Mouse (Mus musculus): ENCODE data around the gene 2410131K14Rik. TPM values are rescaled to one million over a fixed set of nuclear protein-coding genes. Genes with fewer than 3 reads are reported as not detected.

2410131K14Rik gene
- polyA plus RNA-seq, 1 experiment, result 10.8 TPM

- WGBS, result 79% methylated on average over 6 of the region's 6 CpGs
Observed at GRCm38 (mm10) chr5:118259636-118260035, 14.6 kb downstream of the 2410131K14Rik start.

GRCm38 (mm10) chr5:118260055-118260454 lies 15.0 kb downstream of the 2410131K14Rik start:
- H3K4me1 ChIP-seq (replicated peaks; ENCODE audit: control insufficient read depth, insufficient read depth, low read length), result no peaks in the 10 kb centered on the region
- no peak overlapping the region for H3K27ac ChIP-seq (ENCODE audit: control insufficient read depth, insufficient read depth, low read length)
- no peaks in the 10 kb centered on the region for H3K27me3 ChIP-seq (ENCODE audit: control insufficient read depth, insufficient read depth, low read length)
- 66% methylated on average over 10 of the region's 10 CpGs for WGBS
- TF ChIP-seq CTCF (IDR thresholded peaks at IDR 0.05; ENCODE audit: borderline replicate concordance, control insufficient read depth, extremely low read depth, insufficient read depth, low read length, poor library complexity) (no peak), POLR2A (IDR thresholded peaks at IDR 0.05; ENCODE audit: control insufficient read depth, extremely low read depth, insufficient read depth, low read length, poor library complexity) (no peak)
- no peak overlapping the region for H3K4me3 ChIP-seq (ENCODE audit: control insufficient read depth, insufficient read depth, low read length)
- no peak for DNase-seq
- H3K36me3 ChIP-seq (ENCODE audit: control insufficient read depth, insufficient read depth, low read length), result peaks cover 17% of the 10 kb centered on the region

More at GRCm38 (mm10) chr5:118259636-118260035, 14.6 kb downstream of the 2410131K14Rik start:
- Histone ChIP-seq H3K4me1 (replicated peaks; ENCODE audit: control insufficient read depth, insufficient read depth, low read length) (no peaks in the 10 kb centered on the region), H3K27ac (ENCODE audit: control insufficient read depth, insufficient read depth, low read length) (no peak overlapping the region), H3K4me3 (ENCODE audit: control insufficient read depth, insufficient read depth, low read length) (no peak overlapping the region), H3K36me3 (ENCODE audit: control insufficient read depth, insufficient read depth, low read length) (peaks cover 17% of the 10 kb centered on the region), H3K27me3 (ENCODE audit: control insufficient read depth, insufficient read depth, low read length) (no peaks in the 10 kb centered on the region)
- no peak for DNase-seq
- TF ChIP-seq CTCF (IDR thresholded peaks at IDR 0.05; ENCODE audit: borderline replicate concordance, control insufficient read depth, extremely low read depth, insufficient read depth, low read length, poor library complexity) (no peak), POLR2A (IDR thresholded peaks at IDR 0.05; ENCODE audit: control insufficient read depth, extremely low read depth, insufficient read depth, low read length, poor library complexity) (no peak)

- DNase-seq, result no peak
- Histone ChIP-seq H3K36me3 (ENCODE audit: control insufficient read depth, insufficient read depth, low read length) (peaks cover 17% of the 10 kb centered on the region), H3K27me3 (ENCODE audit: control insufficient read depth, insufficient read depth, low read length) (no peaks in the 10 kb centered on the region), H3K4me3 (ENCODE audit: control insufficient read depth, insufficient read depth, low read length) (no peak overlapping the region), H3K4me1 (replicated peaks; ENCODE audit: control insufficient read depth, insufficient read depth, low read length) (no peaks in the 10 kb centered on the region), H3K27ac (ENCODE audit: control insufficient read depth, insufficient read depth, low read length) (no peak overlapping the region)
- WGBS, result 98% methylated on average over 11 of the region's 11 CpGs
- no peak for TF ChIP-seq POLR2A (IDR thresholded peaks at IDR 0.05; ENCODE audit: control insufficient read depth, extremely low read depth, insufficient read depth, low read length, poor library complexity)
- TF ChIP-seq CTCF (IDR thresholded peaks at IDR 0.05; ENCODE audit: borderline replicate concordance, control insufficient read depth, extremely low read depth, insufficient read depth, low read length, poor library complexity), result no peak
Observed at GRCm38 (mm10) chr5:118260642-118261041, 15.6 kb downstream of the 2410131K14Rik start.

- H3K27ac ChIP-seq (ENCODE audit: control insufficient read depth, insufficient read depth, low read length), result no peak overlapping the region
- DNase-seq, result no peak
- no peak overlapping the region for H3K4me3 ChIP-seq (ENCODE audit: control insufficient read depth, insufficient read depth, low read length)
- TF ChIP-seq POLR2A (IDR thresholded peaks at IDR 0.05; ENCODE audit: control insufficient read depth, extremely low read depth, insufficient read depth, low read length, poor library complexity) (no peak), CTCF (IDR thresholded peaks at IDR 0.05; ENCODE audit: borderline replicate concordance, control insufficient read depth, extremely low read depth, insufficient read depth, low read length, poor library complexity) (no peak)
- H3K4me1 ChIP-seq (replicated peaks; ENCODE audit: control insufficient read depth, insufficient read depth, low read length), result no peaks in the 10 kb centered on the region
- WGBS, result 95% methylated on average over 9 of the region's 9 CpGs
- H3K36me3 ChIP-seq (ENCODE audit: control insufficient read depth, insufficient read depth, low read length), result peaks cover 17% of the 10 kb centered on the region
- no peaks in the 10 kb centered on the region for H3K27me3 ChIP-seq (ENCODE audit: control insufficient read depth, insufficient read depth, low read length)
Observed at GRCm38 (mm10) chr5:118261181-118261580, 16.2 kb downstream of the 2410131K14Rik start.

- no peak overlapping the region for H3K4me3 ChIP-seq (ENCODE audit: control insufficient read depth, insufficient read depth, low read length)
- H3K27ac ChIP-seq (ENCODE audit: control insufficient read depth, insufficient read depth, low read length), result no peak overlapping the region
- H3K27me3 ChIP-seq (ENCODE audit: control insufficient read depth, insufficient read depth, low read length), result no peaks in the 10 kb centered on the region
- 96% methylated on average over 8 of the region's 8 CpGs for WGBS
- peaks cover 11% of the 10 kb centered on the region; the same call in 1 of the 2 replicates for H3K36me3 ChIP-seq (ENCODE audit: control insufficient read depth, insufficient read depth, low read length)
- DNase-seq, result no peak
- H3K4me1 ChIP-seq (replicated peaks; ENCODE audit: control insufficient read depth, insufficient read depth, low read length), result no peaks in the 10 kb centered on the region
- TF ChIP-seq CTCF (IDR thresholded peaks at IDR 0.05; ENCODE audit: borderline replicate concordance, control insufficient read depth, extremely low read depth, insufficient read depth, low read length, poor library complexity) (no peak), POLR2A (IDR thresholded peaks at IDR 0.05; ENCODE audit: control insufficient read depth, extremely low read depth, insufficient read depth, low read length, poor library complexity) (no peak)
Observed at GRCm38 (mm10) chr5:118262418-118262817, 17.4 kb downstream of the 2410131K14Rik start.

- Histone ChIP-seq H3K27me3 (ENCODE audit: control insufficient read depth, insufficient read depth, low read length) (no peaks in the 10 kb centered on the region), H3K4me1 (replicated peaks; ENCODE audit: control insufficient read depth, insufficient read depth, low read length) (no peaks in the 10 kb centered on the region), H3K27ac (ENCODE audit: control insufficient read depth, insufficient read depth, low read length) (no peak overlapping the region), H3K36me3 (ENCODE audit: control insufficient read depth, insufficient read depth, low read length) (peaks cover 10% of the 10 kb centered on the region; the same call in 1 of the 2 replicates), H3K4me3 (ENCODE audit: control insufficient read depth, insufficient read depth, low read length) (no peak overlapping the region)
- 92% methylated on average over 9 of the region's 9 CpGs for WGBS
- TF ChIP-seq POLR2A (IDR thresholded peaks at IDR 0.05; ENCODE audit: control insufficient read depth, extremely low read depth, insufficient read depth, low read length, poor library complexity) (no peak), CTCF (IDR thresholded peaks at IDR 0.05; ENCODE audit: borderline replicate concordance, control insufficient read depth, extremely low read depth, insufficient read depth, low read length, poor library complexity) (no peak)
- DNase-seq, result no peak
Observed at GRCm38 (mm10) chr5:118264279-118264678, 19.3 kb downstream of the 2410131K14Rik start.

GRCm38 (mm10) chr5:118265366-118265765 lies 20.3 kb downstream of the 2410131K14Rik start:
- TF ChIP-seq CTCF (IDR thresholded peaks at IDR 0.05; ENCODE audit: borderline replicate concordance, control insufficient read depth, extremely low read depth, insufficient read depth, low read length, poor library complexity) (no peak), POLR2A (IDR thresholded peaks at IDR 0.05; ENCODE audit: control insufficient read depth, extremely low read depth, insufficient read depth, low read length, poor library complexity) (no peak)
- peaks cover 4% of the 10 kb centered on the region; the same call in 1 of the 2 replicates for H3K36me3 ChIP-seq (ENCODE audit: control insufficient read depth, insufficient read depth, low read length)
- WGBS, result 88% methylated on average over 5 of the region's 5 CpGs

More at GRCm38 (mm10) chr5:118265366-118265765, 20.3 kb downstream of the 2410131K14Rik start:
- no peaks in the 10 kb centered on the region for H3K4me1 ChIP-seq (replicated peaks; ENCODE audit: control insufficient read depth, insufficient read depth, low read length)
- no peak for DNase-seq
- no peak overlapping the region for H3K27ac ChIP-seq (ENCODE audit: control insufficient read depth, insufficient read depth, low read length)
- no peak overlapping the region for H3K4me3 ChIP-seq (ENCODE audit: control insufficient read depth, insufficient read depth, low read length)
- H3K27me3 ChIP-seq (ENCODE audit: control insufficient read depth, insufficient read depth, low read length), result no peaks in the 10 kb centered on the region

All from thymus, adult 2 months (tissue).